Mouse (Mus musculus): ENCODE results near the gene Plekha1. TPM values are rescaled to one million over a fixed set of nuclear protein-coding genes. Genes with fewer than 3 reads are reported as not detected.

Gene Plekha1
- total and polyA plus RNA-seq, 2 experiments from 2014 or later: 44.2 to 72.6 TPM

DNA sequence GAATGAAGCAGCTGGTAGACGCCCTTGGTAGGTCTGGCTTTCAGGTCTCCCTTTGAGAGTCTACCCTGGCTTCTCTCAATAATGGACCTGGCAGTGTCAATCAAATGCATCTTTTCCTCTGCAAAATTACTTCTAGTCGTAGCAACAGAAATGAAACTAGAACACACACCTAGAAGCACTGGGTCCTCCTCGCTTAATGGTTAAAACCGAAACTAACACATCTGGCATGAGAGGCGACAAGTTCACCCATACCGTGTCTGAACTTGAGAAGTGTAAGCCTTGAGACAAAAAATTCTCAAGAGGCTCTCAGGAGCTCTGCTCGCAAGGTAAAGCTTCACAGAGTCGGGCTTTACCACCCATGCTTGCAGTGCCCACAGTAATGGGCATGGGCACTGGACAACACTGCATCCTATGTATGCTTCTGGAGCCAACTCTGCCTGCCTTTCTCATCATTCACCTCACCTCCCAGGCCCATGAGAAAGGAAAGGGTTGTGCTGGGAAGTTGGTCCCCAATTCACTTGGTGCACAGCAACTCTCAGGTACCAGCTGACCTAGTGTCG lies 37.6 kb upstream of the Plekha1 start:
- no peak overlapping the region for H3K27ac ChIP-seq
- no peak for TF ChIP-seq CTCF (IDR thresholded peaks at IDR 0.05; ENCODE audit: low read depth)
- DNase-seq (ENCODE audit: low spot score): no peak
- H3K36me3 ChIP-seq (ENCODE audit: insufficient read depth, low read length): no peaks in the 10 kb centered on the region
- no peak overlapping the region for H3K4me2 ChIP-seq (ENCODE audit: low read depth, low read length)
- no peak overlapping the region for H3K9ac ChIP-seq (replicated peaks; ENCODE audit: low read length)
- no peak overlapping the region for H3K4me3 ChIP-seq (ENCODE audit: low read length)
- no peaks in the 10 kb centered on the region for H3K27me3 ChIP-seq (ENCODE audit: insufficient read depth, low read length)
- 90% methylated on average over 9 of the region's 9 CpGs for WGBS
- no peak for ATAC-seq
- H3K9me3 ChIP-seq (ENCODE audit: low read length): no peaks in the 10 kb centered on the region
- no peaks in the 10 kb centered on the region for H3K4me1 ChIP-seq (ENCODE audit: insufficient read depth, low read length)

DNA sequence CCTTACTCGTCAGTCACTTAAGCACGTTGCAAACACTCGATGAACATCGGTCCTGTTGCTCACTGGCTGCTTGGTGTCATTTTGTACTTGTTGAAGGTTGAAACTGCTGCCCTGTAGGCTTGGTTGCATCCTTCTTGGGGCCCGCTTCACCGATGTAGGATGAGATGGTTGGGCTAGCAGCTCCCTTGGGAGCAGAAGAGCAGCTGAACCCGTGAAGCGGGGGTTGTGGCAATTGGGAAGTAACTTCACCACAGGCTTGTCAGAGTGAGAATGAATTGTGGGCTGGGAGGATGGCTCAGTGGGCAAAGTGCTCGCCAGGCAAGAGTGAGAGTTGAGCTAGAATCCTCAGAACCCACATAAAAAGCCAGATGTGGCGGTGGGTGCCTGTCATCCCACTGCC lies 37.1 kb upstream of the Plekha1 start:
- DNase-seq (ENCODE audit: low spot score) (no peak), ATAC-seq (no peak)
- TF ChIP-seq CTCF (IDR thresholded peaks at IDR 0.05; ENCODE audit: low read depth): no peak
- H3K4me2 ChIP-seq (ENCODE audit: low read depth, low read length): no peak overlapping the region
- WGBS: 90% methylated on average over 10 of the region's 10 CpGs
- H3K4me3 ChIP-seq (ENCODE audit: low read length): no peak overlapping the region
- no peaks in the 10 kb centered on the region for H3K27me3 ChIP-seq (ENCODE audit: insufficient read depth, low read length)
- no peak overlapping the region for H3K27ac ChIP-seq
- no peak overlapping the region for H3K9ac ChIP-seq (replicated peaks; ENCODE audit: low read length)
- H3K9me3 ChIP-seq (ENCODE audit: low read length): no peaks in the 10 kb centered on the region
- H3K4me1 ChIP-seq (ENCODE audit: insufficient read depth, low read length): no peaks in the 10 kb centered on the region
- no peaks in the 10 kb centered on the region for H3K36me3 ChIP-seq (ENCODE audit: insufficient read depth, low read length)

GRCm38 (mm10) chr7:130831586-130831985 lies 34.0 kb upstream of the Plekha1 start:
- no peak for TF ChIP-seq CTCF (IDR thresholded peaks at IDR 0.05; ENCODE audit: low read depth)
- no peak for DNase-seq (ENCODE audit: low spot score)
- H3K4me2 ChIP-seq (ENCODE audit: low read depth, low read length): no peak overlapping the region
- ATAC-seq: no peak
- H3K9me3 ChIP-seq (ENCODE audit: low read length): no peaks in the 10 kb centered on the region
- H3K4me3 ChIP-seq (ENCODE audit: low read length): no peak overlapping the region
- no peaks in the 10 kb centered on the region for H3K27me3 ChIP-seq (ENCODE audit: insufficient read depth, low read length)
- H3K27ac ChIP-seq: no peak overlapping the region
- 91% methylated on average over 5 of the region's 5 CpGs for WGBS
- peaks cover 10% of the 10 kb centered on the region; the same call in 1 of the 2 replicates for H3K4me1 ChIP-seq (ENCODE audit: insufficient read depth, low read length)
- H3K9ac ChIP-seq (replicated peaks; ENCODE audit: low read length): no peak overlapping the region
- no peaks in the 10 kb centered on the region for H3K36me3 ChIP-seq (ENCODE audit: insufficient read depth, low read length)

DNA sequence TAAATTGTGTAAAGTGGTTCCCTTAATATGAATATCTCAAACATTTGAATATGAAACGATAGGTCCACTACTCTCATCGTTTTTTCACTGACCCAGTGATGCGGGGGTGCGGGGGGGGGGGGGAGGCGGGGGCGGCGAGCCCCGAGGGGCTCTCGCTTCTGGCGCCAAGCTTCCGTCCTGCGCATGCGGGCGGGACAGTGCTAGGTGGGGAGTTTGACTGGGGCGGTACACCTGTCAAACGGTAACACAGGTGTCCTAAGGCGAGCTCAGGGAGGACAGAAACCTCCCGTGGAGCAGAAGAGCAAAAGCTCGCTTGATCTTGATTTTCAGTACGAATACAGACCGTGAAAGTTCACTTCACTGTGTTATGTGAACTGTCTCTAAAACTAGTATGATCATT lies 31.3 kb upstream of the Plekha1 start:
- Histone ChIP-seq H3K27me3 (ENCODE audit: insufficient read depth, low read length) (no peaks in the 10 kb centered on the region), H3K4me2 (ENCODE audit: low read depth, low read length) (no peak overlapping the region), H3K4me3 (ENCODE audit: low read length) (no peak overlapping the region), H3K4me1 (ENCODE audit: insufficient read depth, low read length) (peaks cover 24% of the 10 kb centered on the region), H3K27ac (no peak overlapping the region), H3K9me3 (ENCODE audit: low read length) (no peaks in the 10 kb centered on the region), H3K36me3 (ENCODE audit: insufficient read depth, low read length) (no peaks in the 10 kb centered on the region), H3K9ac (replicated peaks; ENCODE audit: low read length) (no peak overlapping the region)
- no peak for TF ChIP-seq CTCF (IDR thresholded peaks at IDR 0.05; ENCODE audit: low read depth)
- WGBS: 15% methylated on average over 21 of the region's 21 CpGs
- peak; percentile 94 for ATAC-seq
- peak; percentile 78 for DNase-seq (ENCODE audit: low spot score)

DNA sequence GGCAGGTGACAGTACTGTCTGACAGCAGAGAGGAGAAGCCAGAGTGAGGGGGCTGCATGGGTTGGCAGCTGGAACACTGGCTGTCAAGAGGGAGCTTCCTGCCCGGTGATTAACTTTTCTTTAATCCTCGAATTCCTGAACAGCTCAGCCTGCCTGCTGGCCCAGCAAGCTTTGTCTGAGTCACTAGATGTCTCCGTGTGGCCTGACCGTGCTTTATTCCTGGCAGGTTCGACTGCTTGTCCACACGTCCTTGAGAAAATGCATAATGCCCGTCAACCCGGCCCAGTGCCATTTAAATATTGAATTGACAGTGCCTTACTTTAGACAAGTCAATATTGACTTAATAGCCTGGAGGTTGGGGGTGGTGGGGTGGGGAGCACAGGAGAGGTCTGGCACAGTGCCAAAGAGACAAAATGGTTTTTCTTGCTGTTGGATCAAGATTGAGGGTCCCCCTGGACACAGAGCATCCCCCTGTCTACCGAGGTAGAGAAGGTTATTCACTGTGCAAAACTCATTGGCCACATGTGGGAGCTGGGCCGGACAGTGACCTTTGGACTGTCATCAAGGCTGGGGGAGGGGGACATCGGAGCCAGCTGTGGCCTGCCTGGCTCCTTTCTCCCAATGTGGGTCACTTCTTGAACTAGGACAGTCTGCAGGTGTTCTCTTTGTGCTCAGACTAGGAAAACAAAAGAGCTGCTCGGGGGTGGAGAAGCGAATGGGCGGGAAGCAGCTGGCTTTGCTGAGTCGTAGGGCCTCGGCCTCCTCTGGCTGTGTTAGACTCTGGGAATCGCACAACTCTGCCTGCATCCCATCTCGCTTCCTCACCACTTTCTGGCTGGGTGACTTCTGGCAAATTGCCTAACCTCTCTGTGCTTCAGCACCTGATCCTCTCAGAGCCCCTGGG lies 30.3 kb upstream of the Plekha1 start:
- H3K36me3 ChIP-seq (ENCODE audit: insufficient read depth, low read length): no peaks in the 10 kb centered on the region
- no peak overlapping the region for H3K9ac ChIP-seq (replicated peaks; ENCODE audit: low read length)
- 0 out of 2 replicates have a peak overlapping the region, but pooled peaks have one; percentile 18 for H3K4me2 ChIP-seq (ENCODE audit: low read depth, low read length)
- no peak for TF ChIP-seq CTCF (IDR thresholded peaks at IDR 0.05; ENCODE audit: low read depth)
- no peaks in the 10 kb centered on the region for H3K27me3 ChIP-seq (ENCODE audit: insufficient read depth, low read length)
- no peak overlapping the region for H3K4me3 ChIP-seq (ENCODE audit: low read length)
- peaks cover 24% of the 10 kb centered on the region for H3K4me1 ChIP-seq (ENCODE audit: insufficient read depth, low read length)
- ATAC-seq (no peak), DNase-seq (ENCODE audit: low spot score) (peak; percentile 68)
- H3K27ac ChIP-seq: no peak overlapping the region
- 10% methylated on average over 18 of the region's 18 CpGs for WGBS
- no peaks in the 10 kb centered on the region for H3K9me3 ChIP-seq (ENCODE audit: low read length)

- Histone ChIP-seq H3K27me3 (ENCODE audit: insufficient read depth, low read length) (no peaks in the 10 kb centered on the region), H3K4me3 (ENCODE audit: low read length) (no peak overlapping the region), H3K9ac (replicated peaks; ENCODE audit: low read length) (no peak overlapping the region), H3K4me1 (ENCODE audit: insufficient read depth, low read length) (peaks cover 24% of the 10 kb centered on the region), H3K36me3 (ENCODE audit: insufficient read depth, low read length) (no peaks in the 10 kb centered on the region), H3K27ac (no peak overlapping the region), H3K9me3 (ENCODE audit: low read length) (no peaks in the 10 kb centered on the region), H3K4me2 (ENCODE audit: low read depth, low read length) (no peak overlapping the region)
- TF ChIP-seq CTCF (IDR thresholded peaks at IDR 0.05; ENCODE audit: low read depth): no peak
- ATAC-seq (no peak), DNase-seq (ENCODE audit: low spot score) (no peak)
- 63% methylated on average over 9 of the region's 9 CpGs for WGBS
These were observed 29.5 kb upstream of the Plekha1 start for GRCm38 (mm10) chr7:130836066-130836465.
